Mouse (Mus musculus): ENCODE measurements around the gene Pex11g.

The Pex11g gene

GRCm38 (mm10) chr8:3415661-3416060 is 51.8 kb downstream of the Pex11g start:
- DNase-seq (ENCODE audit: low read depth, low spot score): no peak

GRCm38 (mm10) chr8:3415259-3415658 is 52.2 kb downstream of the Pex11g start:
- DNase-seq (ENCODE audit: low read depth, low spot score): no peak

- no peak for DNase-seq (ENCODE audit: low read depth, low spot score)
Measured at GRCm38 (mm10) chr8:3414639-3415190, 52.8 kb downstream of the Pex11g start.

GRCm38 (mm10) chr8:3412816-3413215 is 54.7 kb downstream of the Pex11g start:
- DNase-seq (ENCODE audit: low read depth, low spot score): no peak

- no peak for DNase-seq (ENCODE audit: low read depth, low spot score)
Measured at GRCm38 (mm10) chr8:3411901-3412301, 55.6 kb downstream of the Pex11g start.

- DNase-seq (ENCODE audit: low read depth, low spot score): no peak
Measured at GRCm38 (mm10) chr8:3411085-3411484, 56.4 kb downstream of the Pex11g start.

GRCm38 (mm10) chr8:3407417-3407816 is 60.1 kb downstream of the Pex11g start:
- no peak for DNase-seq (ENCODE audit: low read depth, low spot score)
